Mouse (Mus musculus): Measurements from ENCODE around the gene Odf2l.

Gene Odf2l

DNA sequence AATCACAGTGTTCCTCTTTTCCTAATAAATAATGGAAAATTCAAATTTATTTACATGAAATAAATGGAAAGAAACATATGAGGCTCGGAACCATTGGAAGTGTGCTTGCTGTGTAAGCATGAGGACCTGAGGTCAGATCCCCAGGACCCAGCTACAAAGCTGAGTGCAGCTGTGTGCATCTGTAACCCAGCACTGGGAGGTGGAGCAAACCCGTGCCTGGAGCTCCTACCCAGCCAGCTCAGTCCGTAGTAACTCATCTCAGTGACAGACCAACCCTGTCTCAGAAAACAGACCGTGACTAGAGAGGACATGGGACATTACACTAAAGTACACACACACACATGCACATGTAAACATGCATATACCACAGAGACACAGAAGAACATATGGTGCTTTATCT lies 21.8 kb downstream of the Odf2l start:
- DNase-seq (ENCODE audit: extremely low spot score) = no peak

DNA sequence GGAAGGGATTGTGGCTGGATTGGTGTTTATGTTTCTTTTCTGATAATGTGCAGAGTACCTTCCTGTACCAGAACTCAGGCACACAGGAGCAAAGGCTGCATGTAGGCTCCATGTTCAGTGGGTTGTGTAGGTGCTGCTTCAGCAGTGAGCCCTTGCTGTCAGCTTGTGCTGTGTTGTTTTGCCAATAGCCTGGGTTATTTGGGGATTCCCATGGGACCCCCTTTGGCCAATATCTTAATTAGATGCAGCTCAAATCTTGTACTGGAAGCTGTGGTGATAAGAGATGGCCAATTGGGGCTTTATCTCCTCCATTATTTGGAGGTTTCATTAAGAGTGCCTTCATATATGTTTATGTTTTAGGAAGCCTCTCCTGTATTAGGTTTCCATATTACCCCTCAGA lies 24.5 kb downstream of the Odf2l start:
- no peak for DNase-seq (ENCODE audit: extremely low spot score)

DNA sequence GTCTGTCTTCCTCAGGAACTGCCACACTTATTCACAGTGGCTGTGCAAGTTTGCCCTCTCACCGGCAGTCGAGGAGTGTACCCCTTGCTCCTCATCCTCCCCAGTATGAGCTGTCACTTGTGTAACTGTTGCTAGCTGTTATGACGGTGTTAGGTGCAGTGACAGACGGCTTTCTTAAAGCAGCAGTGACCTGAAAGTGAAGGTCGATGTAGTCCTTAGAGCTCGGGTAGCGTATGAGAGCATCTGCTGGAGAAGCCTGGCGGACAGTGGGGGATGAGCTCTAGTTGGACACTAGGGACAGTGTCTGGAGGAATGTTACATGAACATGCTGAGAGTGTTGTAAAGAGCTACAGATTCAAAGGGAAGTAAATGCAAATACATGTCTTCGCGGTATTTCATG lies 25.5 kb downstream of the Odf2l start:
- DNase-seq (ENCODE audit: extremely low spot score) = no peak

DNA sequence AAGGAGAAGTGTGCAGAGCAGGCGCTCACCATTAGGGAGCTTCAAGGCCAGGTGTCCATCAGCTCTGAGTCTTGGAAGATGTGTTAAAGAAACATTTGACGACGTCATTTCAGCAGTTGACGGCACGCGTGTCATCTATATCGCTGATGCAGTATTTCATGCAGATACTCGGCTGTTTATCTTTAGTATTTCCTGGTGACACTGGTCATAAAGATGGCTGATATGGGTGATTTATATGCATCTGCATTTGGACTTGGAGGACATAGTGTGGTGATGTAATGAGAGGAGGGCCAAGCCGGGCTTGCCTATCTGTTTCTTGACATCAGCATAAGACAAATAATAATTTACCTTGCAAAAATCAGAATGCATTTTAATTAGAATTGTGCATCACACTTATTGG lies 28.5 kb downstream of the Odf2l start:
- no peak for DNase-seq (ENCODE audit: extremely low spot score)

DNA sequence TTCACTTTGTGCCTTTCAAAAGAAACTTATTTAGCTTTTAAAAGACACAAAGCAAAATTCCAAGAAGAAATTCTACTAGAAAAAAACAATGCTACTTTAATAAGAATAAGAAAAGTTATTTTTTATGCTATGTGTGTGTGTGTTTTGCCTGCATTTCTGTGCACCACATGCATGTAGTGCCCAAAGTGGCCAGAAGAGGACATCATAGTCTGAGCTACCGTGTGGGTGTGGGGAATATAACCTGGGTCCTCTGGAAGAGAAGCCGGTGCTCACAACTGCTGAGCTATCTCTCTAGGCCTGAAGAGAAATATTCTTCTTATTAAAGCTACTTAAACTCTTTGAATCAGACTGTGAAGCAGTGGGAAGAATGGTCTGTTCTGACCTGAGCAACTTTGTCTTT lies 29.1 kb downstream of the Odf2l start:
- no peak for DNase-seq (ENCODE audit: extremely low spot score)

DNA sequence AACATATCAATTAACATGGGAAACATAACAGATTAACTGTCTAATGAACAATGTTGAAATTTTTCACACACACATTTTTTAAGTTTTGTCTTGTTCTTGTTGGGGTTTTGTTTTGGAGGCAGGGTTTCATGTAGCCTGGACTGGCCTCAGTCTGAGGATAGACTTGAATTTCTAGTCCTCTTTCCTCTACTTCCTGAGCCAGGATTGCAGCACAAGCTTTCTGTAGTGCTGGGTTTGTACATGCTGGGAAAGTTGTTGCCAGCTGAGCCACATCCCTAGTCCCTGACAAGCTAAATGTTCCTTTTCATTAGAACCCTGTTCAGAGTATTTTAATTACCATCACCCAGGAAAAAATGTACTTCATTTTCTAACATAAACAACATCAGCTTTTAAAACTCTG lies 29.6 kb downstream of the Odf2l start:
- no peak for DNase-seq (ENCODE audit: extremely low spot score)

DNA sequence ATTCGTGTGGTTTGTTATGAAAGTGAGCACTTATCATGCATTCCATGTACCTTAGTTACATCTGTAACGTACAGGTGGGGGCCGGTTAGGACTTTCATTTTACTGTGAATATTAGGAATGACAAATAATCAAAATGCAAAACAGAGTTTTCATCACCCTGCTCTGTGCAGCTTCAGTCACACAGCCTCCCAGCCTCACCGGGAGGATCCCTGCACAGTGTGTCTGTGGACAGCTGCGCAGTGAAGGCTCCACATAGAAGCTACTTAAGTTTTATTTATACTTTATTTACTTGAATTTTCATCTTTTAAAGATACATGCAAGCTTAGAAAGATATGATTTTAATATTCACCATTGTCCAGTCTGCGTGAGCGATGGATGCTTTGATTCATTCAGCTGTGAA lies 32.7 kb downstream of the Odf2l start:
- no peak for DNase-seq (ENCODE audit: extremely low spot score)

DNA sequence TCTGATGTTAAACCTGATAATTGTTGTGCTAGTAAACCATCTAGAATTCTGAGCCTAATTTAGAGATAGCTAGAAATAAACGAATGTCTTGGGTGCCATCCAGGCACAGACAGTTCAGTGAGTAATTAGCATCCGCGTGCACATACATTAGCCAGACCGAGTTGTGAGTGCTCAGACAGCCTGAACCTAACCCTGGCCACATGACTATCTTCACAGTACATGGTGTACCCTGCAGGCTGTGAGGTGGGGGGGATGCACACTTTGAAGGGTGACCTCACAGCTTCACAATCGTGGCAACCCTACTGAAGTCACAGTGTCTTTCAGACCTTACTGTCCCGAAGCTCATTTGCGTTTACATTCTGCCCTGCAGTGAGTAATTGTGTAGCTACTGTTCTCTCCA lies 33.5 kb downstream of the Odf2l start:
- DNase-seq (ENCODE audit: extremely low spot score) = no peak

DNA sequence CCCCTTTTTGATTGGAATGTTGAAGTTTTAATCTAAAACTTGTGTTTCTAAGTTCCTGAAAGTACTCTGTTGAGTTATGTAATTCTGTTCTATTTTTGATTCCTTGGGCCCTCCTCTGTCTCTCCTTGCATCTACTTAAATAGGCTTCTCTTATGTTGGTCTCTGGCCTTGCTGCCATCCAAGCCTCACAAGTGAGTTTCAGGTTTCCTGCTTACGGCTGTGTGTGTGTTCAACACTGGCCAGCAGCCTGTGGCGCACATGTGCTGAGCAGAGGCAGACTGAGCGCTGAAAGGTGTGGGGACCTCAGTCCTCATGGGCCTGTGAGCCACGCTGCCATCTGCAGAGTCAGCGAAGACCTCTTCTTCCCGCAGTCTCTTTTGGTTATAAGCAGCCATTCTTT lies 38.5 kb downstream of the Odf2l start:
- no peak for DNase-seq (ENCODE audit: extremely low spot score)

DNA sequence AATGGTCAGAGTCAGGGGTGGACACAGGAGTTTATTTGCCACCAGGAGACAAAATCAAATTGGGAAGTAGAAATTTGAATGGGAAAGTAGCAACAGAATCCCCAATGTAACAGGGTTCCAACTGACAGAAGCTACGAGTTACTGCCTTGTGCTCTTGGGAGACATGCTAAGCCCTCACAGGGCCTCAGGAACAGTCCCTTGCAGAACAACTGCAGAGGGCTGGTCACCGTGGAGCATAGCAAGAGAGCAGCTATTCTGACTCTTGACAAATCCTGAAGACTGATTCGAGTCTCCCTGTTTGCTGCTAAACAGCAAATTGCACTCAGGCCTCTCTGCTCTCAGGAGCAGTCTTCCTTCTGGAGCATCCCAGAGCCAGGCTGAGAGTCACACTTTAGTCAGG lies 40.1 kb downstream of the Odf2l start:
- no peak for DNase-seq (ENCODE audit: extremely low spot score)

DNA sequence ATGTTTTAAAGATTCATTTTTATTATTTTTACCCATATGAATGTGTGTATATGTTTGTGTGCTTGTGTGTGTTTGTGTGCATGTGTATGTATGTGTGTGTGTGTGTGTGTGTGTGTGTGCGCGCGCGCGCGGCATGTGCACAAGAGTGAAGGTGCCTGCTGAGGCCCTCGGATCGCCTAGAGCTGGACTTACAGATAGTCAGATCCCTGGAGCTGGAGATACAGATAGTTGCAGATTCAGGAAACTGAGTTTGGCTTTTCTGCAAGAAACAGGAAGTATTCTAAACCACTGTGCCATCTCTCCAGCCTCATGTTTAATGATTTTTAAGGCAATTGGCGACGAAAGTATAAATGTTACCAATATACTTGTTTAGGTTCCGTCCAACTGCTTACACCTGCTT lies 48.4 kb downstream of the Odf2l start:
- DNase-seq (ENCODE audit: extremely low spot score) = no peak

DNA sequence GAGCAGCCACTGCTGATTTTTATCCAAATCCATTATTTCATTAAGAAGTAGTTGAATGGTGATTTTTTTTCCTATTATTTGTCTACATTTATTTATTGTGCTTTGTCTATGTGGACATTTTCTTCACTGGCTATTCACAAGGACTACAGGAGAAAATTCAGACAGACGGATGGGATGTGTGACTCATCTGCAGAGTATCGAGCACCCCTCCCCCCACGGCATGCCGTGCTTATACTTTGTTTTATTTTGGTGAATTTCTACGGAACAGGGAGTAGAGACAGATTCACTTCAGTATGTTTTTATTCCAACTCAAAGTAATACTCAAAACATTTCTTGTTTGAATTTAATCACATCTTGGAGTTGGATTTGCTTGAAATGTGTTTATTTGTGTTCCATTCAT lies 49.4 kb downstream of the Odf2l start:
- DNase-seq (ENCODE audit: extremely low spot score) = no peak

DNA sequence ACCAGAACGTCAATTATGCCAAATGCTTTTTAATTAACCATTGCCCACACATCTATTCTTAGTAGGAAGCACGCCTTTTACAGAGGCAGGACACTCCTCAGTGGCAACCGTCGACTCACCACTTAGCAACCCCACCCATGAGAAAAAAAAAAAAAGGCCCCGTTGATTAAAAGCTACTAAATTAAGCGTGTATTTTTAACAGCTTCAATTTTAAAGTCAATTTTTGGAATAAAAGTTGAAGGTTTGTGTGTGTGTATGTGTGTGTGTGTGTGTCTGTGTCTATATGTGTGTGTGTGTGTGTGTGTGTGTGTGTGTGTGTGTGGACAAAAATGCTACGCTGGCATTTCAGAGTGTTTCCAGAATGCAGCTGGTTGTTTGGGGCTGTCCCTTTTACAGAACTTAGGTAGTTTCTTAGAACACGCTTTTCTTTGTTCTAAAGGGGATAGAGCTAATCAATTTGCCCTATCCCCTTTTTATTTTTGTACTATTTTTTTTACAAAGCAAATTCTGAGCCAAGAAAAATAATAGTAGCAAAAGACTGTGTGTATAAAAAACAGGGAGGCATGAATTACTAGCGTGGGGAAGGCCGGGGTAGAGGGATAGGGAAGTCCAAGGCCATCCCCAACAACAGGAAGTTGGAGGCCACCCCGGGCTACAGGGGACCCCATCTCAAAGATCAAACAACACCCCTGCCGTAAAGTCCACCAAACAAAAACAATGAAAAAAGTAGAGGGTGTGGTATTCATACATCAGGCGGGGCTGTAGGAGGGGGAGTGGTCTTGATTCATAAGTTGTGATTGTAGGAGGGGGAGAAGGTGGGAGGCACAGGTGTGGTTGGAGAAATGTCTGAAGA lies 50.7 kb downstream of the Odf2l start:
- DNase-seq (ENCODE audit: extremely low spot score) = no peak

DNA sequence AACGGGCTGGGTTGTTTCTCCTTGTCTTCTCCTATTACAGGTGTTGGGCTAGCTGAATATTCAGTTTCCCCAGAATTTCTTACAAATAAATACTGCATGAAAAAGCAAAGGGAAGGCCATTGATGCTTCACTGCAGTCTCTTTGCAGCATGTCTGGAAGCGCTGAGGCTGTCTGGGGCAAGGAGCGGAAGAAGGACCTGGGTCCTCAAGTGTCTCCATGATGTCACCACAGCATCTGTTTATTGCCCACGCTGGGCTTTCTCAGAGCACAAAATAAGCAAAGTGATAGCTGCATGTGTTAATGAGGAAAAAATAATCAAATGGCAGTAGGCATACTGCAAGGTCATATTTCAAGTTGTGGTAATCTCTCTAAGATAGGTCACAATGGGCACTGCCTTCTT lies 51.6 kb downstream of the Odf2l start:
- DNase-seq (ENCODE audit: extremely low spot score) = no peak

DNA sequence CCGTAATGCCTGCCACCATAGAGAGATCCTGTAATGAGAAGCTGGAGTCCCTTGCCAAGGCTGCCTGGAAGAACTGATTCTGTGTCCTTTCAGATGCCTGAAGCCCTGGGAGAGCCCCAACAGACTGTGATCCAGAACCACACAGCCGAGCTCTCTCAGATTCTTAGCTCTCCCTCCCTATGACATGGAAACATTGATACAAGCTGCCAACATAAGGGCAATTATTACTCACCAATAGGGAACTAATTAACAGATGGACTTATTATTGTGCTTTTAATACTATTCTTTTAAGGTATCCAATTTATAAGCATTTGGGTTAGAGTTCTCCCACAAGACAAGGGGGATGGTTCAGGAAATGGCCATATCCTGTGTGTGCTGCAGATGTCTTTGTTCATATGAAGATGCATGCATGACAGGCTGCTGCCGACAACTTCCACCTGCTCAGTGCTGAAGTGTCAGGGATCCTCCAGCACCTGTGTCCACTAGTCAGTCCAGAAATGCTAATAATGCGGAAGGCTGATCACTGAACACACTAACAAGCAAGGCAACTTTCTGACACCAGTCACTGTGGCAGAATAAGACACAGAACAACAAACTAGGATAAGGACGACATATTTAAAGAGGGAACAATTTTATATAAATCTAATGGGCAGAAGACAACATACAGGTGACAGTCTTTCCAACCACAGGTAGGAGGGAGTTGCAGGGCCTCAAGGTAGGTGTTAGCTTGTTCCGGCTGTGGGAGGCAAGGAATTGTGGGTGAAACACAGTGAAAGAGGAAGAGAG lies 52.4 kb downstream of the Odf2l start:
- no peak for DNase-seq (ENCODE audit: extremely low spot score)

DNA sequence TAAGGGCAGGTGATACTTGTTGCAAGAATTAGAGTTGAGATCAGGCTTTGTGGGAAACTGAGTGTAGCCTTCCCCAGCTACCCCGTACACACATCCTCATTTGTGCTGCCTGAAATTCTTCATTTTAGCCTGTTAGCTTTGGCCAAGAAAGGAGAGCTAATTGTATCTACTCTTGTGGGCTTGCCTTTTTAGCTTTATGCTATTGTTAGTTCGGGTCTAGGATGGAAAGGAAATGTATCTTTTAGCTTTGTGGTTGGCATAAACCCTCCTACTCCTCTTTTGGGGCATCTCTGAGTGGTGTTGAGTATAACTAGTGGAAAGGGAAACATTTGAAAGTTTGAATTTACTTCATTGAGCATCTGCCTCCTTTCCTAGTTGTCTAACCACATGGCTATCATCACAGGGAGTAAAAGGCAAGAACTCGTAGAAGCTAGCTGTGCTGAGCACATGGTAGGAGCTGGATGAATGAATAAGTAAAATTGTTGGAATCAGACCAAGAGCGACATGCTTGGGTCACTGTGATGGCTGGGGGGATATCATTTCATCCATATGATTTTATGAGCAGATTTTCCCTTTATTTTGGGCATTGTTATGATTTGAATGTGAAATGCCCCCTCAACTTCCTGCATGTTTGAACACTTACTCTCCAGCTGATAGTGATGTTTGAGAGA lies 53.1 kb downstream of the Odf2l start:
- no peak for DNase-seq (ENCODE audit: extremely low spot score)

DNA sequence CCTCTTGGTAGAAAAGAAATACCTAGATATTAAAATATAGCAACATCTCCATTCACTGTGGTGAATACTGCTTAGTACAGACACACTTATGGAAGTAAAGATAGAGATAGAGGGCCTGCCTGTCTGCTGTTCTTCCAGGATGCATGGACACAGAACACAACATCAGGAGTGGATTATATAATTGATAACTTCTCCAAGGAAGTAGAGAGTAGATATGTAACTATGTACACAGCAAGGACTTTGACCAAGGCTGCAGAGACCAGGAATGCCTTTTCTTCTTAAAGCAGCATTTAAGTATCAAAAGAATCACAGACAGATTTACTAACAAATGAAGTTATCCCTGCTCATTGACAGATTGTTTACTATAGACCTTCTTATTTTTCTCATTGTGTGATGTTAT lies 66.3 kb downstream of the Odf2l start:
- DNase-seq (ENCODE audit: extremely low spot score) = no peak

DNA sequence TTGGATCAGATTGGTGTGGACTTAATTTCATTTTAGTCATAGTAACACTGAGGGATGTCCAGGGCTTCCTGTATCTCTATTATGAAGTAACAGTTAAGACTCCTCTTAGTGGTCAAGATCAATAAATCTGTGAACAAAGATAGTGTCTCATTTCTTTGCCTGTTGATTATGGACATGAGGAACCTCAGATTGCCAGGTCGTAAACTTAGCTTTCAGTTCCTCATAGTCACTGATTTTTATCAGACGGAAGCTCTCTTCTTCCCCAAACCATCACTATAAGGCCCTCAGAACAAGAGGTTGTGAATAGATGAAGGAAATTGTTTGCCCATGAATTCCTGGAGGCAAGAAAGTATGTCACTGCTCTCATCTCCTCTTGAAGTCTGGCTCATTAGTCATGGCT lies 73.6 kb downstream of the Odf2l start:
- DNase-seq (ENCODE audit: extremely low spot score) = no peak

DNA sequence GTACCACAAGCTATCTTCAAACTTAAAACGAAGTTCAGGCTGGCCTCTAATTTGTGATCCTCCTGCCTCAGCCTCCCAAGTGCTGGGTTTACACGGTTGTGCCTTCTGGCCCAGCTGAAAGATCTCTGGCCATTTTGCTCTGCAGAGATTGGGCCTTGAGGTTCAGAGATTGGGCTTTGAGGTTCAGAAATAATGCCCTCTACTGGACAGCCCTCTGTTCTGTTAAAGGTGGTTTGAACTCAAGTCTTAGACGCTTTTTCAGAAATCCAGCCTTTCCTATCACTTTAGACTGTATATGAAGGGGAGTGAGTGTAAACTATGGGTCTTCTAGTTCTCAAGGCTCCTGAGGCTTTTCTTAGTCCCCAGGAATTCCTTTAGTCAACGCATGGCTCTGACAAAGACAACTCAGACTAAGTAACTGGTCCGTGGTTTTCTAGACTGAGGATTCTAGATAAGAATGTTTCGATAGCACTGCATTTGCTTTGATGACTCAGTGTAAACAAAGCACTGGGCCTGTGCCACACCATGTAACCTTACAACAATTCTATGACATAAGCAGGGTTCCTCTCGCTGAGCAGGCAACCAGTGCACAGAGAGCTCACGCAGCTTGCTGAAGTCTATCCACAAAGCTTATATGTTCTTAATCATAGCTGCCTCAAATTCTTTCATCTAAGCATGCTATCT lies 77.0 kb downstream of the Odf2l start:
- no peak for DNase-seq (ENCODE audit: extremely low spot score)

DNA sequence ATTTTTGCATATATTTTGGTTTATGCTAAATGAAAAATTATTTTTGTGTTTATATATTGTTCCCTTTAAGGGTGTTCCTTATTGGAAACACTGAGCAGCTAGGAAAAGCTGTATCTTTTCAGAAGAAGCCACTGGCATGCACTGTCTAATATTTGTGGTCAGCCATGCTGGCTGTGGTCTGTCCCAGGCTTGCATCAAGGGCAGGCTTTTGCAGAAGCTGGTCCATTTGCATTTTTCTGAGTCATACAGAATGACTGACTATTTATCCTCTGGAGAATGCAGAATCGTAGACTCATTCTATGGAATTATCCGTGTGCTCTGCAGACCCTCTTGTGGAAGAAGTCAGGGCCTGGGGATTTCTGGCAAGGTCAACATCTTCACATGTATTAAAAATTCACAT lies 79.7 kb downstream of the Odf2l start:
- DNase-seq (ENCODE audit: extremely low spot score) = no peak
